Mouse (Mus musculus): ENCODE results near the gene Npdc1.

DNA sequence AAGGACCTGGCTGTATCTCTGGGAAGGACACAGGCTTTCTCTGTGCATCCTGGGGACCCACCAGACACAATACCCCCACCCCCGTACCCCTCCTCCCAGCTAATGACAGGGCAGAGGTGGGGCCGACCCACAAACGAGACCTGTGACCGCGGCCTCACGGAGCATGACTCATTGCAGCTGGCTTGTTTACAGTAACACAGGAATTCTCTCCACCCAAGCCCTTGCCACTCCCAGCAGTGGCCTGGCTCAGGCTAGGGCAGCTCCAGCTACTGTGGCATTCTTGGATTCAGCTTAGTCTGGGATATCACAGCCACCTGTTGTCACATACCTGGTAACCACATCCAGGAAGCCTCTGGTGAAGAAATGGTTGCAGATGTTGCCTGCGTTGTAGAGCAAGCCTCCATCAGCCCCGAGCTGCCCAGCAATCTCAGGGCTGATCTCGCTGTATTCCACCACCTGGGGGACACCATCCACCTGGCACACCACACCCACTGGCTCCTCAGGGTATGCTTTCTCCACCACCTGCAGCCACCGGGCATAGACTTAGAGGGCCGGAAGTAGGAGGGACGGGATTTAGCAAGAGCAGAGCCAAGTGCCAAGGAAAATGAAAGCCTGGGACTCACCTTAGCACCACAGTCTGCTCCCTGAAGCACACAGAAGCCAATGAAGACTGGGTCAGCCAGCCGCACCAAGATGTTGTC, 35.5 kb upstream of the Npdc1 start:
- TF ChIP-seq CTCF (IDR thresholded peaks at IDR 0.05 in 2 of 3, conservative IDR thresholded peaks at IDR 0.05 in 1 of 3; ENCODE audit: control insufficient read depth in 1 of 3, insufficient read depth in 1 of 3, low read depth in 2 of 3, low read length in 3 of 3, poor library complexity in 1 of 3, severe bottlenecking in 1 of 3), result no peak
- TF ChIP-seq GATA1 (IDR thresholded peaks at IDR 0.05; ENCODE audit: low read depth, low read length), result no peak
- no peak for TF ChIP-seq USF2 (IDR thresholded peaks at IDR 0.05; ENCODE audit: borderline replicate concordance in 1 of 2, insufficient read depth in 1 of 2, low read depth in 1 of 2, low read length in 2 of 2)
